Mouse (Mus musculus): ENCODE results near the gene Pigk. TPM values are rescaled to one million over a fixed set of nuclear protein-coding genes. Genes with fewer than 3 reads are reported as not detected.
"Not testable (repeated sequence)": the region's sequence is repeated elsewhere in the genome, so short reads cannot be mapped to it uniquely, and the experiment has no call there.

Gene Pigk
- total RNA-seq, 2 experiments from 2014 or later = 16.6 to 23.0 TPM

- intact Hi-C loops (cut with DNase I) = no loop called here
- H3K27ac ChIP-seq = no peak overlapping the region
- no peak for DNase-seq
- no peak for TF ChIP-seq CTCF (IDR thresholded peaks at IDR 0.05)
- H3K4me3 ChIP-seq = no peak overlapping the region
Observed at GRCm38 (mm10) chr3:152762302-152762701, 48.4 kb downstream of the Pigk start.

- TF ChIP-seq CTCF (IDR thresholded peaks at IDR 0.05) = peak; percentile 42
- peak overlapping the region; percentile 8; the same call in 1 of the 2 replicates for H3K27ac ChIP-seq
- DNase-seq = peak; percentile 52
- H3K4me3 ChIP-seq = peak overlapping the region; percentile 63
- intact Hi-C loops (cut with DNase I) = no loop called here
Observed at GRCm38 (mm10) chr3:152763139-152763882, 49.4 kb downstream of the Pigk start.

GRCm38 (mm10) chr3:152764516-152765312 lies 50.8 kb downstream of the Pigk start:
- no peak for DNase-seq
- no peak overlapping the region for H3K4me3 ChIP-seq
- H3K27ac ChIP-seq = no peak overlapping the region
- no peak for TF ChIP-seq CTCF (IDR thresholded peaks at IDR 0.05)
- intact Hi-C loops (cut with DNase I) = no loop called here

- Histone ChIP-seq H3K27ac (no peak overlapping the region), H3K4me3 (no peak overlapping the region)
- no peak for DNase-seq
- intact Hi-C loops (cut with DNase I) = no loop called here
- no peak for TF ChIP-seq CTCF (IDR thresholded peaks at IDR 0.05)
Observed at GRCm38 (mm10) chr3:152767485-152767884, 53.6 kb downstream of the Pigk start.

- no peak overlapping the region for H3K4me3 ChIP-seq
- no peak for TF ChIP-seq CTCF (IDR thresholded peaks at IDR 0.05)
- no peak overlapping the region for H3K27ac ChIP-seq
- DNase-seq = no peak
- intact Hi-C loops (cut with DNase I) = no loop called here
Observed at GRCm38 (mm10) chr3:152770056-152770455, 56.2 kb downstream of the Pigk start.

- TF ChIP-seq CTCF (IDR thresholded peaks at IDR 0.05) = no peak
- DNase-seq = no peak
- no peak overlapping the region for H3K27ac ChIP-seq
- H3K4me3 ChIP-seq = no peak overlapping the region
- intact Hi-C loops (cut with DNase I) = no loop called here
Observed at GRCm38 (mm10) chr3:152776363-152776762, 62.5 kb downstream of the Pigk start.

- intact Hi-C loops (cut with DNase I) = no loop called here
- no peak overlapping the region for H3K27ac ChIP-seq
- no peak for TF ChIP-seq CTCF (IDR thresholded peaks at IDR 0.05)
- no peak overlapping the region for H3K4me3 ChIP-seq
- no peak for DNase-seq
Observed at GRCm38 (mm10) chr3:152776872-152777540, 63.1 kb downstream of the Pigk start.

GRCm38 (mm10) chr3:152779819-152780218 lies 65.9 kb downstream of the Pigk start:
- intact Hi-C loops (cut with DNase I) = loop anchor here (5.0 kb wide), 2 partner anchors 177 to 722 kb away; no protein-coding TSS in a partner anchor
- no peak for DNase-seq
- H3K27ac ChIP-seq = no peak overlapping the region
- no peak overlapping the region for H3K4me3 ChIP-seq
- no peak for TF ChIP-seq CTCF (IDR thresholded peaks at IDR 0.05)

GRCm38 (mm10) chr3:152783792-152784191 lies 69.9 kb downstream of the Pigk start:
- intact Hi-C loops (cut with DNase I) = loop anchor here (1.0 to 5.0 kb wide), 3 partner anchors 174 to 872 kb away; no protein-coding TSS in a partner anchor
- peak; percentile 88 for TF ChIP-seq CTCF (IDR thresholded peaks at IDR 0.05)
- Histone ChIP-seq H3K27ac (no peak overlapping the region), H3K4me3 (no peak overlapping the region)
- DNase-seq = peak; percentile 80

- intact Hi-C loops (cut with DNase I) = loop anchor here (1.0 to 5.0 kb wide), 3 partner anchors 173 to 871 kb away; no protein-coding TSS in a partner anchor
- not testable (repeated sequence) for H3K27ac ChIP-seq, H3K4me3 ChIP-seq, DNase-seq
Observed at GRCm38 (mm10) chr3:152784353-152784752, 70.5 kb downstream of the Pigk start.

DNA sequence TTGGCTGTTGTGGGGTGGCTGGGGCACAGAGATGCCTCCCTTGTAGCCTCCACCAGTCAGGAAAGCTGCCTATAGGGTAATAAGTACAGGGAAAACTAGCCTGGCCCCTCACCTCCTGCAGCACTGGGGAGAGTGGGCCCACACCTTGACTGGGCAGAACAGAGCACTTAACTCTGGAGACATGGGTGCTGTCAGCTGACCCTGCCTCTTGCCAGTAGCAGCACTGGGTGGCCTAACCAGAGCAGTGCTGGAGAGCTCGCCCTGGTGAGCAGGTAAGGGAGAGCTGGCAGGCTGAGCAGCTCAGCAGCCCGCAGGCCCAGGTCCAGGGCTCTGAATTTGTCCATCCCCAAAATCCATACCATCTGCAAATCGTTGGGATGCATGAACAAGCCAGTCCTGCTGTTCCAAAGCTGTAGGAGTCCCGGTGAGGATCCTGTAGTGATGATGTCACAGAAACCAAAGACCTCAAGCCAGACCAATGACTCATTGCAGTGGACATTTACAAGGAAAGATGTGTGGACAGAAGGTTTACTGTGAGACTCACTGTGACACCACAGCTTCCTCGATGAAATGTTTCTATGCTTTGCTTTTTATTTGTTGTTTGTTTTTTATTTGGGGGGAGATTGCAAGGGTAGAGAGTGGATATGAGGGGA lies 74.5 kb downstream of the Pigk start:
- DNase-seq; H3K4me3 ChIP-seq; H3K27ac ChIP-seq; intact Hi-C loops (cut with DNase I): not testable (repeated sequence)

DNA sequence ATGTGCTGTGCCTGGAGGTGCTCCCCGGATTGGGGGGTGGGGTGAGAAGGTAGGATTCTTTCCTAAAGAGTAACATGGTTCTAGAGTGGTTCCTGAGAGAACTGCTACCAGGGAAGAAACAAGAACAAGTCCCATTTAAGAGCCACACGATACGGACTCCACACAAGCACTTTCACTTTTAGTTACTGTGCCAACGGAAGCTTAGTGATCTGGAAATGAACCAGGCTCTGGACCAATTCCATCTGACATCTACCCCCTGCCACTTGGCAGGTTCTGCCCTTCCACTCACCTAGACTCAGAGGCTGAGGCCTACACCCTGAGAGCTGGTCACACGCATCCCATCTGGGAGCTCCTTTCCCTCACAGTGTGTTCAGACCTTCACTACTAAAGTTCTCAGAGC lies 78.7 kb downstream of the Pigk start:
- DNase-seq = no peak
- Histone ChIP-seq H3K4me3 (no peak overlapping the region), H3K27ac (no peak overlapping the region)
- intact Hi-C loops (cut with DNase I) = no loop called here
- no peak for TF ChIP-seq CTCF (IDR thresholded peaks at IDR 0.05)
